Mouse (Mus musculus) cortical plate, adult 2 months (tissue): ENCODE results near the gene Akt1s1.
"Not testable (repeated sequence)": the region's sequence is repeated elsewhere in the genome, so short reads cannot be mapped to it uniquely, and the experiment has no call there.

Source experiments
- CTCF ChIP-seq: fragments of 200-500 bp; IDR thresholded peaks from 2 replicates; pipeline ENCODE4 v1.5.1; 2011; ENCODE audit warnings: mild to moderate bottlenecking, control low read depth, low read length; ENCODE audit not compliant: insufficient read depth; ENCODE audit errors: extremely low read depth
- POLR2A ChIP-seq: fragments of 200-500 bp; IDR thresholded peaks from 2 replicates; pipeline ENCODE4 v1.6.1; 2011; ENCODE audit warnings: mild to moderate bottlenecking, low read length, control low read depth; ENCODE audit not compliant: insufficient read depth; ENCODE audit errors: extremely low read depth

- not testable (repeated sequence) for TF ChIP-seq CTCF, POLR2A
Observed at GRCm38 (mm10) chr7:44871774-44872173, 23.0 kb downstream of the Akt1s1 start.
